Mouse (Mus musculus) heart, embryonic 13.5 days (tissue): Measurements from ENCODE around the gene Tmem246. TPM values are rescaled to one million over a fixed set of nuclear protein-coding genes. Genes with fewer than 3 reads are reported as not detected.

Source experiments
- ATAC-seq: fragments of 200-750 bp; cut with Nextera tagmentation; 2 replicates; pipeline ENCODE4 v1.8.0; 2017; ENCODE audit warnings: moderate TSS enrichment; ENCODE audit not compliant: insufficient number of reproducible peaks, low FRiP score, low TSS enrichment; ENCODE audit errors: extremely low read depth
- H3K27ac ChIP-seq: fragments of 300-500 bp; sonication (generic); replicated peaks from 2 replicates; pipeline ENCODE4 v1.5.1; 2015; ENCODE audit warnings: moderate library complexity, mild to moderate bottlenecking, inconsistent platforms
- H3K27me3 ChIP-seq: fragments of 300-500 bp; sonication (generic); replicated peaks from 2 replicates; pipeline ENCODE4 v1.6.1; 2015; ENCODE audit warnings: mild to moderate bottlenecking, inconsistent platforms
- H3K36me3 ChIP-seq: fragments of 300-500 bp; sonication (generic); 2 replicates; pipeline ENCODE4 v1.6.1; 2015; ENCODE audit warnings: mild to moderate bottlenecking, inconsistent platforms
- H3K4me1 ChIP-seq: fragments of 300-500 bp; sonication (generic); 2 replicates; pipeline ENCODE4 v1.6.1; 2015; ENCODE audit warnings: inconsistent platforms
- H3K4me2 ChIP-seq: fragments of 300-500 bp; sonication (generic); 2 replicates; pipeline ENCODE4 v1.6.1; 2015; ENCODE audit warnings: inconsistent platforms, mild to moderate bottlenecking, moderate library complexity
- H3K4me3 ChIP-seq: fragments of 300-500 bp; sonication (generic); 2 replicates; pipeline ENCODE4 v1.5.1; 2015; ENCODE audit warnings: moderate library complexity, mild to moderate bottlenecking, inconsistent platforms
- H3K9ac ChIP-seq: fragments of 300-500 bp; sonication (generic); 2 replicates; pipeline ENCODE4 v1.6.1; 2015; ENCODE audit warnings: inconsistent platforms, mild to moderate bottlenecking, moderate library complexity
- H3K9me3 ChIP-seq: fragments of 300-500 bp; sonication (generic); 2 replicates; pipeline ENCODE4 v1.6.1; 2016; ENCODE audit warnings: inconsistent platforms
- WGBS: fragments of 180-500 bp; shearing (Covaris S2); methylation state at CpG from one replicate; pipeline ENCODE4 v1.1.7; 2015; ENCODE audit warnings: mixed read lengths; 5-methylcytosine and 5-hydroxymethylcytosine counted together
- polyA plus RNA-seq: library from polyadenylated mRNA; unstranded; fragments of >200 nt; fragmentation: Nextera tagmentation; extraction: Ambion mirVana; gene quantifications from 2 replicates; pipeline ENCODE4 v1.2.1, GENCODE M21; 2015

Gene Tmem246
- polyA plus RNA-seq, 1 experiment from 2014 or later: 45.0 TPM

- H3K9me3 ChIP-seq: no peaks in the 10 kb centered on the region
- WGBS: 22% methylated on average over 6 of the region's 6 CpGs
- ATAC-seq: peak; percentile 25; the same call in 1 of the 2 replicates
Observed at GRCm38 (mm10) chr4:49539665-49540064, 58.0 kb downstream of the Tmem246 start.

GRCm38 (mm10) chr4:49536671-49537070 lies 61.0 kb downstream of the Tmem246 start:
- Histone ChIP-seq H3K9me3 (no peaks in the 10 kb centered on the region), H3K4me2 (no peak overlapping the region), H3K9ac (no peak overlapping the region), H3K36me3 (peaks cover 15% of the 10 kb centered on the region), H3K4me1 (peaks cover 15% of the 10 kb centered on the region), H3K27me3 (no peaks in the 10 kb centered on the region), H3K27ac (no peak overlapping the region), H3K4me3 (no peak overlapping the region)
- no peak for ATAC-seq
- 74% methylated on average over 4 of the region's 4 CpGs for WGBS

More at GRCm38 (mm10) chr4:49539665-49540064, 58.0 kb downstream of the Tmem246 start:
- Histone ChIP-seq H3K27me3 (no peaks in the 10 kb centered on the region), H3K4me2 (no peak overlapping the region), H3K4me1 (peaks cover 15% of the 10 kb centered on the region), H3K27ac (peak overlapping the region; percentile 5; the same call in 1 of the 2 replicates), H3K9ac (no peak overlapping the region), H3K4me3 (no peak overlapping the region), H3K36me3 (no peaks in the 10 kb centered on the region)

- Histone ChIP-seq H3K27ac (no peak overlapping the region), H3K4me3 (no peak overlapping the region), H3K27me3 (no peaks in the 10 kb centered on the region), H3K4me2 (no peak overlapping the region), H3K36me3 (peaks cover 20% of the 10 kb centered on the region), H3K9ac (no peak overlapping the region), H3K9me3 (peaks cover 4% of the 10 kb centered on the region; the same call in 1 of the 2 replicates), H3K4me1 (peaks cover 9% of the 10 kb centered on the region)
- no peak for ATAC-seq
- WGBS: 85% methylated on average over 4 of the region's 4 CpGs
Observed at GRCm38 (mm10) chr4:49535675-49536294, 61.9 kb downstream of the Tmem246 start.

GRCm38 (mm10) chr4:49535036-49535435 lies 62.6 kb downstream of the Tmem246 start:
- H3K4me1 ChIP-seq: peaks cover 6% of the 10 kb centered on the region
- no peak overlapping the region for H3K4me3 ChIP-seq
- H3K9me3 ChIP-seq: peaks cover 12% of the 10 kb centered on the region
- H3K27me3 ChIP-seq: no peaks in the 10 kb centered on the region
- H3K27ac ChIP-seq: no peak overlapping the region
- peaks cover 27% of the 10 kb centered on the region for H3K36me3 ChIP-seq
- no peak overlapping the region for H3K9ac ChIP-seq
- H3K4me2 ChIP-seq: no peak overlapping the region
- no peak for ATAC-seq
- WGBS: 81% methylated on average over 3 of the region's 3 CpGs

Other genes starting within 250 kb of the Tmem246 start
- not detected in 2 replicates for gene Acnat2, start 189.7 kb downstream of the Tmem246 start, polyA plus RNA-seq
- not detected in 2 replicates for gene Acnat1, start 124.0 kb downstream of the Tmem246 start, polyA plus RNA-seq
- gene Baat, start 91.3 kb downstream of the Tmem246 start, polyA plus RNA-seq: 0.08 TPM in 2 replicates
- 57.7 and 63.0 TPM in 2 replicates for gene Mrpl50, start 76.8 kb downstream of the Tmem246 start, polyA plus RNA-seq
- 5.9 and 6.0 TPM in 2 replicates for gene Zfp189, start 76.7 kb downstream of the Tmem246 start, polyA plus RNA-seq
- gene Aldob, start 48.3 kb downstream of the Tmem246 start, polyA plus RNA-seq: 0.32 and 4.8 TPM in 2 replicates
- gene Rnf20, start 34.1 kb upstream of the Tmem246 start, polyA plus RNA-seq: 21.8 and 23.8 TPM in 2 replicates
- 0.04 and 0.06 TPM in 2 replicates for gene Ppp3r2, start 84.1 kb upstream of the Tmem246 start, polyA plus RNA-seq
- gene Grin3a, start 247.9 kb upstream of the Tmem246 start, polyA plus RNA-seq: 0.53 and 0.55 TPM in 2 replicates